Mouse (Mus musculus) CH12.LX (cell line): ENCODE measurements at regions not wholly inside any gene's neighbourhood (a gene's known extent, or its start where the extent isn't known, plus 50 kb on each side); places are given as distances from the start of the nearest gene placed in this dataset.

Source experiments
- CHD2 ChIP-seq: IDR thresholded peaks from 2 replicates; pipeline ENCODE4 v1.6.1; 2011; ENCODE audit warnings: low read length, improper control_type of control experiment
- CTCF ChIP-seq, 2 experiments: IDR thresholded peaks in 1 of 2; conservative IDR thresholded peaks in 1 of 2; 2 replicates each; pipeline ENCODE4 v1.5.1; 2011 to 2012; ENCODE audit warnings: low read depth in 2 of 2, low read length in 2 of 2, improper control_type of control experiment in 1 of 2, inconsistent platforms in 1 of 2, mild to moderate bottlenecking in 1 of 2, moderate library complexity in 1 of 2
- E2F4 ChIP-seq: IDR thresholded peaks from 2 replicates; pipeline ENCODE4 v1.6.1; 2011; ENCODE audit warnings: low read depth, low read length, improper control_type of control experiment; ENCODE audit not compliant: insufficient replicate concordance
- EP300 ChIP-seq: IDR thresholded peaks from 2 replicates; pipeline ENCODE4 v1.6.1; 2011; ENCODE audit warnings: low read length, improper control_type of control experiment
- ETS1 ChIP-seq: conservative IDR thresholded peaks from 2 replicates; pipeline ENCODE4 v1.6.1; 2012; ENCODE audit warnings: low read depth, mild to moderate bottlenecking, inconsistent platforms, low read length, improper control_type of control experiment, moderate library complexity
- MYC ChIP-seq: IDR thresholded peaks from 2 replicates; pipeline ENCODE4 v1.6.1; 2011; ENCODE audit warnings: low read depth, mild to moderate bottlenecking, improper control_type of control experiment, low read length
- POLR2AphosphoS2 ChIP-seq: IDR thresholded peaks from 2 replicates; pipeline ENCODE4 v1.6.1; 2011; ENCODE audit warnings: low read depth, low read length, improper control_type of control experiment
- USF1 ChIP-seq: IDR thresholded peaks from 2 replicates; pipeline ENCODE4 v1.6.1; 2014; ENCODE audit warnings: low read depth, mild to moderate bottlenecking, inconsistent platforms, low read length, improper control_type of control experiment
- ZC3H11A ChIP-seq: IDR thresholded peaks from 2 replicates; pipeline ENCODE4 v1.6.1; 2012; ENCODE audit warnings: low read depth, mild to moderate bottlenecking, inconsistent platforms, low read length, improper control_type of control experiment

GRCm38 (mm10) chr2:19759577-19759976 is 102.0 kb downstream of the Otud1 start:
- TF ChIP-seq CTCF (conservative IDR thresholded peaks at IDR 0.05 in 1 of 2, IDR thresholded peaks at IDR 0.05 in 1 of 2; ENCODE audit: low read depth in 2 of 2, low read length in 2 of 2) (no peak), USF1 (no peak), CHD2 (no peak), ETS1 (no peak), POLR2AphosphoS2 (no peak), EP300 (no peak), ZC3H11A (no peak), MYC (no peak), E2F4 (no peak)
